Mouse (Mus musculus) liver, adult 10 weeks (tissue): Measurements from ENCODE around the gene Crygs. TPM values are rescaled to one million over a fixed set of nuclear protein-coding genes. Genes with fewer than 3 reads are reported as not detected.

Experiments
- polyA plus RNA-seq: library from polyadenylated mRNA; stranded (reverse); fragments of 350-450 nt; fragmentation: Illumina TruSeq; extraction: RNeasy Lipid Tissue Mini Kit (QIAGEN cat#74804); gene quantifications from one replicate; pipeline ENCODE4 v1.2.3, GENCODE M21; 2014; ENCODE audit warnings: low read depth, low replicate concordance

The Crygs gene
- polyA plus RNA-seq, result not detected

DNA sequence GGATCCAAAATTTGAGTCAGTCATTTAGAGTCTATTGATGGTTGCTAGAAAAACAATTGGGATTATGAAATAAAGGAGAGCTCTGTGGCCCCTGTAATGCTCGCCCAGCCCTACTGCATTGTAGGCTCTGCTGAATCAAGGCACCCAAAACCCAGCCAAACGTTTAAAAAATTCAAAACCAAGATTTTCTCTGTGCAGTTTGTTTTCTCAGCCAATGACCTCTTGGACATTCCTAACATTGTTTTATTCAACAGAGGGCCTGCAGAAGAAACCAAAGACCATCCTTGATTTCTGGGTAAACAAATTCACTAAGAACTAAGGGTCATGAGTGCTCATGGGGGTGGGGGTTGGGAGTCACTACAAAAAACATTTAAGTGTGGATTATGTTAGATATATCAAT, at the start of gene Crygs:
TSS of gene Crygs (minus strand) at position 101 of the 400 bp plus-strand sequence.

DNA sequence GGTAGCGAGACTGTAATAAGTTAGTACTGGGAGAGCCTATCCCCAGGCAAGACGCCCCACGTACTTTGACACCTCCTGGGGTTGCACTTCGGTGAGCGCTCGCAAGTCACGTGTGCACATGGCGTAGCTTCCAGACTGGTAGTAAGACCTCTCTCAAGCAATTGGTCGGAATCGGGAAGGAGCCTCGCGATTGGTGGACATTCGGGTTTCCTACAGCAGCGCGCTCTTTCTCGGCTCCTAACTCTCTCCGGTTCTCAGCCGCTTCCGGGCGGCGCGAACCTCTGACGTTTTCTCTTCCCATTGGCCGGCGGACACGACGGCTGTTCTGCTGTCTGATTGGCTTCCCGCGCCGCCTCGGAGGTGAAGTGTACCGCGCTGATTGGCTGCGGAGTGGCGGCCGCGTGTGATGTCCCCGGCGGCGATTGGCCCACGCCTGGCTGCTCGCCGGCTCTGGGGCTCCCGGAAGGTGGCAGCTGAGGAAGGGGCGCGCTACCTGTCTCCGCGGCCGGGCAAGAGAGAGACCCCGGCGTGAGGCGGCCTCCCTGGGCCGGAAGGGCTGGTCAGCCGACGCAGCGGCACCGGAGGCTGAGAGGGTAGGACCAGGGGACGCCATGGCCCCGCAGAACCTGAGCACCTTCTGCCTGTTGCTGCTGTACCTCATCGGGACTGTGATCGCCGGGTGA, 46.2 kb upstream of the Crygs start, which contains the start of the genes Tbccd1 and Dnajb11:
TSS of gene Tbccd1 (minus strand) at position 239 of the 683 bp plus-strand sequence.
TSS of gene Dnajb11 (plus strand) at position 415 of the 683 bp plus-strand sequence.

Other genes with a start within 250 kb of the Crygs start
- gene Dgkg, start 154.4 kb downstream of the Crygs start, polyA plus RNA-seq, result not detected
- gene Tbccd1, start 46.1 kb upstream of the Crygs start, polyA plus RNA-seq, result 18.6 TPM
- gene Dnajb11, start 46.3 kb upstream of the Crygs start, polyA plus RNA-seq, result 70.8 TPM
- 10,784 TPM for gene Ahsg, start 79.7 kb upstream of the Crygs start, polyA plus RNA-seq
- 367 TPM for gene Fetub, start 106.8 kb upstream of the Crygs start, polyA plus RNA-seq
- gene Hrg, start 139.5 kb upstream of the Crygs start, polyA plus RNA-seq, result 1,812 TPM
- 363 TPM for gene Kng2, start 217.9 kb upstream of the Crygs start, polyA plus RNA-seq
- 2,910 TPM for gene Kng1, start 246.3 kb upstream of the Crygs start, polyA plus RNA-seq